Mouse (Mus musculus) brain, adult 2 months (tissue): ENCODE data around the gene Fnbp1.

Experiments used
- DNase-seq: peaks from one replicate; pipeline ENCODE4 v3.0.0; 2011; ENCODE audit warnings: low read depth, low spot score

The Fnbp1 gene

GRCm38 (mm10) chr2:31124694-31125093, 17.1 kb downstream of the Fnbp1 start:
- no peak for DNase-seq

GRCm38 (mm10) chr2:31123493-31123892, 18.3 kb downstream of the Fnbp1 start:
- DNase-seq = no peak

- DNase-seq = no peak
Observed at GRCm38 (mm10) chr2:31122806-31123205, 19.0 kb downstream of the Fnbp1 start.

GRCm38 (mm10) chr2:31121131-31121693, 20.6 kb downstream of the Fnbp1 start:
- DNase-seq = no peak

GRCm38 (mm10) chr2:31119795-31120194, 22.0 kb downstream of the Fnbp1 start:
- peak; percentile 79 for DNase-seq

GRCm38 (mm10) chr2:31118639-31119380, 23.0 kb downstream of the Fnbp1 start:
- no peak for DNase-seq

- peak; percentile 78 for DNase-seq
Observed at GRCm38 (mm10) chr2:31118211-31118610, 23.6 kb downstream of the Fnbp1 start.

- DNase-seq = peak; percentile 51
Observed at GRCm38 (mm10) chr2:31115943-31116731, 25.7 kb downstream of the Fnbp1 start.

GRCm38 (mm10) chr2:31115091-31115942, 26.5 kb downstream of the Fnbp1 start:
- no peak for DNase-seq

GRCm38 (mm10) chr2:31114205-31114604, 27.6 kb downstream of the Fnbp1 start:
- DNase-seq = no peak

- peak; percentile 54 for DNase-seq
Observed at GRCm38 (mm10) chr2:31111685-31112084, 30.1 kb downstream of the Fnbp1 start.

GRCm38 (mm10) chr2:31109960-31110548, 31.8 kb downstream of the Fnbp1 start:
- DNase-seq = peak; percentile 53

- peak; percentile 69 for DNase-seq
Observed at GRCm38 (mm10) chr2:31108186-31108585, 33.6 kb downstream of the Fnbp1 start.

- DNase-seq = peak; percentile 99
Observed at GRCm38 (mm10) chr2:31106621-31107320, 35.0 kb downstream of the Fnbp1 start.

GRCm38 (mm10) chr2:31106004-31106403, 35.8 kb downstream of the Fnbp1 start:
- no peak for DNase-seq

GRCm38 (mm10) chr2:31105279-31105678, 36.5 kb downstream of the Fnbp1 start:
- no peak for DNase-seq

- no peak for DNase-seq
Observed at GRCm38 (mm10) chr2:31103321-31103720, 38.5 kb downstream of the Fnbp1 start.

- DNase-seq = no peak
Observed at GRCm38 (mm10) chr2:31101285-31101684, 40.5 kb downstream of the Fnbp1 start.

- DNase-seq = peak; percentile 37
Observed at GRCm38 (mm10) chr2:31099079-31099478, 42.7 kb downstream of the Fnbp1 start.

GRCm38 (mm10) chr2:31098616-31099015, 43.2 kb downstream of the Fnbp1 start:
- DNase-seq = no peak

- DNase-seq = no peak
Observed at GRCm38 (mm10) chr2:31097276-31097675, 44.5 kb downstream of the Fnbp1 start.
